Mouse (Mus musculus) E14TG2a.4 (cell line): ENCODE results near the gene Chrng.

Experiments
- CTCF ChIP-seq: conservative IDR thresholded peaks from 2 replicates; pipeline ENCODE4 v1.5.1; 2014; ENCODE audit warnings: low read length
- NANOG ChIP-seq: IDR thresholded peaks from 2 replicates; pipeline ENCODE4 v1.6.1; 2014; ENCODE audit warnings: borderline replicate concordance, low read length, mixed read lengths
- POU5F1 ChIP-seq: IDR thresholded peaks from 2 replicates; pipeline ENCODE4 v1.6.1; 2014; ENCODE audit warnings: low read length, borderline replicate concordance

DNA sequence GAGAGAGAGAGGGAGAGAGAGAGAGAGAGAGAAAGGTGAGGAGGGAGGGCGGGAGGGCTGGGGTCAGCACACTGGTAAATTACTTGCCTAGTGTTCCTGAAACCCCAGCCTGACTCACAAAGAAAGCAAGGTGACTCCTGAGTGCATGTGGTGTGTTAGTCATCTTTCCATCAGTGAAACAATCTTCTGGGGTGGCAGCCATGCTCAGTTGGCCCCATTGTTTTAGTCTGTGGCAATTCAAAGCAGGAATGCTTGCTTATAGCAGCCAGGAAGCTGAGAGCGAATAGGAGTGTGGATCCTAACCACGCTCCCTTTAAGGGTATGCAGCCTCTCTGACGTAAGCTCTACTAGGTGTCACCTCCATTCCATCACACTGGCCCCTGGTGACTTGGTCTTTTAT is 50.7 kb downstream of the Chrng start:
- TF ChIP-seq CTCF (no peak), NANOG (no peak), POU5F1 (no peak)
